Mouse (Mus musculus) heart, postnatal 0 days (tissue): Measurements from ENCODE around the gene Desi1. TPM values are rescaled to one million over a fixed set of nuclear protein-coding genes. Genes with fewer than 3 reads are reported as not detected.
"Not testable (repeated sequence)": the region's sequence is repeated elsewhere in the genome, so short reads cannot be mapped to it uniquely, and the experiment has no call there.

ENCODE experiments used
- ATAC-seq: fragments of 200-750 bp; cut with Nextera tagmentation; 2 replicates; pipeline ENCODE4 v1.8.0; 2017; ENCODE audit warnings: low read depth, moderate number of reproducible peaks, moderate library complexity; ENCODE audit not compliant: insufficient read depth
- DNase-seq: peaks from one replicate; pipeline ENCODE4 v3.0.0-alpha.2; 2016; ENCODE audit warnings: low spot score
- H3K27ac ChIP-seq: fragments of 300-500 bp; sonication (generic); 2 replicates; pipeline ENCODE4 v1.5.1; 2014; ENCODE audit warnings: low read depth, mild to moderate bottlenecking
- H3K27me3 ChIP-seq: fragments of 300-500 bp; sonication (generic); 2 replicates; pipeline ENCODE4 v1.6.1; 2014; ENCODE audit warnings: low read length, mixed read lengths; ENCODE audit not compliant: control insufficient read depth, insufficient read depth
- H3K36me3 ChIP-seq: fragments of 300-500 bp; sonication (generic); replicated peaks from 2 replicates; pipeline ENCODE4 v1.6.1; 2014; ENCODE audit warnings: low read length, mixed read lengths; ENCODE audit not compliant: control insufficient read depth, insufficient read depth
- H3K4me1 ChIP-seq: fragments of 300-500 bp; sonication (generic); 2 replicates; pipeline ENCODE4 v1.6.1; 2014; ENCODE audit warnings: antibody characterized with exemption; ENCODE audit not compliant: control insufficient read depth, insufficient read depth
- H3K4me2 ChIP-seq: fragments of 300-500 bp; sonication (generic); 2 replicates; pipeline ENCODE4 v1.6.1; 2014; ENCODE audit warnings: low read depth, mild to moderate bottlenecking, low read length, moderate library complexity
- H3K4me3 ChIP-seq: fragments of 300-500 bp; sonication (generic); 2 replicates; pipeline ENCODE4 v1.5.1; 2014; ENCODE audit warnings: low read depth, low read length
- H3K9ac ChIP-seq: fragments of 300-500 bp; sonication (generic); replicated peaks from 2 replicates; pipeline ENCODE4 v1.6.1; 2014; ENCODE audit warnings: low read depth, low read length, mixed read lengths
- H3K9me3 ChIP-seq: fragments of 300-500 bp; sonication (generic); replicated peaks from 2 replicates; pipeline ENCODE4 v1.6.1; 2016; ENCODE audit warnings: low read length; ENCODE audit not compliant: control insufficient read depth
- CTCF ChIP-seq: IDR thresholded peaks from 2 replicates; pipeline ENCODE4 v1.5.1; 2016; ENCODE audit warnings: antibody characterized with exemption, control low read depth, low read depth
- EP300 ChIP-seq: IDR thresholded peaks from 2 replicates; pipeline ENCODE4 v1.6.1; 2016; ENCODE audit warnings: antibody characterized with exemption, low read depth
- WGBS: fragments of 180-500 bp; shearing (Covaris S2); extraction: QIAGEN DNeasy Blood & Tissue Kit; methylation state at CpG from one replicate; pipeline ENCODE4 v1.1.7; 2014; 5-methylcytosine and 5-hydroxymethylcytosine counted together
- polyA plus RNA-seq: library from polyadenylated mRNA; unstranded; fragments of >200 nt; fragmentation: Nextera tagmentation; extraction: Ambion mirVana; gene quantifications from 2 replicates; pipeline ENCODE4 v1.2.1, GENCODE M21; 2015
- total RNA-seq: library from RNA; depleted of rRNA; stranded (reverse); fragments of >200 nt; gene quantifications from 2 replicates; pipeline ENCODE4 v1.2.3, GENCODE M21; 2014; ENCODE audit warnings: low replicate concordance

The Desi1 gene
- total and polyA plus RNA-seq, 2 experiments from 2014 or later, result 13.6 to 15.4 TPM

GRCm38 (mm10) chr15:81985267-81986161 is 48.1 kb downstream of the Desi1 start:
- no peak overlapping the region for H3K9ac ChIP-seq
- WGBS, result 44% methylated on average over 2 of the region's 2 CpGs
- TF ChIP-seq CTCF (no peak), EP300 (no peak)
- H3K9me3 ChIP-seq, result no peaks in the 10 kb centered on the region
- DNase-seq, result no peak
- H3K4me1 ChIP-seq, result 0 out of 2 replicates have a peak, but pooled peaks cover 8% of the 10 kb centered on the region
- no peak for ATAC-seq
- H3K4me2 ChIP-seq, result no peak overlapping the region
- H3K36me3 ChIP-seq, result no peaks in the 10 kb centered on the region
- no peak overlapping the region for H3K27ac ChIP-seq
- no peaks in the 10 kb centered on the region for H3K27me3 ChIP-seq
- H3K4me3 ChIP-seq, result no peak overlapping the region

DNA sequence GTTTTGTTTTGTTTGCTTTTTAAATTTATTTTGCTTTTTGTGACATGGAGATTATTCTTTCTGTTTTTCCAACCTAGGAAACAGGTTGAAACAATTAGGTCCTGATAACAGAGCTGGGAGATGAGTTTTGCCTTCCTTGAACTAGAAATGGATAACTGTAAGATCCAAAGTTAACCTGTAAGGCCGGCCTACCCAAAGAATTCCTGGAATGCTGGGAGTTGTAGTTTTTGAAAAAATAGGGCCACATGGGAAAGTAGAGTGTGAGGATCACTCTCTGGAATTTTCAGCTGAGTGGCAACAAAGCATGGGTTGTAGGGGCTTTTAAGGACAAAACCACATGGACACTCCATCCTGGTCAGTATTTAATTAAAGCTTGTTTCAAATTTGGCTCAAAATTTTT is 51.5 kb downstream of the Desi1 start:
- Histone ChIP-seq H3K27me3 (no peaks in the 10 kb centered on the region), H3K4me2 (no peak overlapping the region), H3K9ac (no peak overlapping the region), H3K4me3 (no peak overlapping the region), H3K4me1 (no peaks in the 10 kb centered on the region), H3K9me3 (no peaks in the 10 kb centered on the region), H3K27ac (no peak overlapping the region), H3K36me3 (no peaks in the 10 kb centered on the region)
- DNase-seq, result no peak
- TF ChIP-seq EP300, result no peak
- no peak for TF ChIP-seq CTCF
- 49% methylated on average over 1 of the region's 1 CpGs for WGBS
- no peak for ATAC-seq

DNA sequence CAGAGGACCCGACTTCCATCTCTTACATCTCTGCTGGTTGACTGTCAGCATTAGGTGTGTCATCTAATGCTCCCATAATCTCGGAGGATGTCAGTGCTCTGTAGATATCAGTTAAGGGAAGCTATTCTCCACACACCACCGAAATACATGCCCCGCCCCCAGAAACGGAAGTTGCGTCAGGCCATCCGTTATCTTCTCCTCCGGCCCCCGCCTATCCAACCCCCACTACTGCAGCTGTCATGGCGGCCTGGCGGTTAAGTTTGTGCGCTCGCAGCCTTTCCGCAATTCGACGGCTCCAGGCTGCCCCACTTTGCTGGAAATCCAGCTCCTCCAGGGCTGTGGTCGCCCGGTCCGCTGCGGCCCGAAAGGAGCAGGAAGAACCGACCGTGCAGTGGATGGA is 53.3 kb downstream of the Desi1 start, which contains the start of gene 1700029P11Rik:
Gene 1700029P11Rik (plus strand): TSS at position 220 of the 400 bp plus-strand sequence.
- Histone ChIP-seq H3K4me2 (no peak within 1 kb of the TSS), H3K9me3 (0 out of 2 replicates have a peak, but pooled peaks cover under 1% of the 10 kb centered on the region), H3K27ac (no peak within 1 kb of the TSS), H3K36me3 (no peaks in the 10 kb centered on the region), H3K4me1 (no peaks in the 10 kb centered on the region), H3K4me3 (no peak within 1 kb of the TSS), H3K27me3 (no peaks in the 10 kb centered on the region), H3K9ac (no peak within 1 kb of the TSS)
- WGBS, result 92% methylated on average over 23 of the region's 23 CpGs
- no peak for DNase-seq
- TF ChIP-seq CTCF, result no peak
- TF ChIP-seq EP300, result no peak
- ATAC-seq, result no peak

- H3K36me3 ChIP-seq, H3K4me3 ChIP-seq, H3K4me2 ChIP-seq, H3K9ac ChIP-seq, ATAC-seq, H3K27me3 ChIP-seq, H3K4me1 ChIP-seq, DNase-seq, H3K27ac ChIP-seq, H3K9me3 ChIP-seq: not testable (repeated sequence)
- 88% methylated on average over 8 of the region's 8 CpGs for WGBS
These were observed 58.5 kb downstream of the Desi1 start for GRCm38 (mm10) chr15:81975156-81975555.

DNA sequence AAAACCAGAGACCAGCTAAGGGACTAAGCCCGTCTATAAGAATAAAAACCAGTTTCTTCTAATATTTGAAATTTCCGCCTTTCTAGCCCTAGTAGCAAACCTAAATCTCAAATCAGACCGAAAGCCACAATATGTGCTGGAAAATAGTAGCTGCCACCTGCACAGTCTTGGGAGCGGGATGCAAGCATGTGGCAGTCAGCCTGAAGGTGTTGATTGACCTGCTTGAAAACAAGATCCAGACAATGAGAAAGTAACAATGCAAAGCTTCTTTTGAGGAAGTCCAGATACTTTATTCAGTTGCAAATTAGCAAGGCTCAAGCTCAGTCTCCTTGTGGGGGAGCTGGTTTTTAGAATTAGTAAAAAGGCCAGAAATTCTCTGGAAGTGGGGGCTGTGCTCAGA is 63.2 kb downstream of the Desi1 start:
- not testable (repeated sequence) for H3K4me2 ChIP-seq, H3K9ac ChIP-seq, DNase-seq, H3K4me1 ChIP-seq, H3K9me3 ChIP-seq, H3K27me3 ChIP-seq, H3K36me3 ChIP-seq, H3K4me3 ChIP-seq, ATAC-seq, H3K27ac ChIP-seq
- 83% methylated on average over 4 of the region's 4 CpGs for WGBS

DNA sequence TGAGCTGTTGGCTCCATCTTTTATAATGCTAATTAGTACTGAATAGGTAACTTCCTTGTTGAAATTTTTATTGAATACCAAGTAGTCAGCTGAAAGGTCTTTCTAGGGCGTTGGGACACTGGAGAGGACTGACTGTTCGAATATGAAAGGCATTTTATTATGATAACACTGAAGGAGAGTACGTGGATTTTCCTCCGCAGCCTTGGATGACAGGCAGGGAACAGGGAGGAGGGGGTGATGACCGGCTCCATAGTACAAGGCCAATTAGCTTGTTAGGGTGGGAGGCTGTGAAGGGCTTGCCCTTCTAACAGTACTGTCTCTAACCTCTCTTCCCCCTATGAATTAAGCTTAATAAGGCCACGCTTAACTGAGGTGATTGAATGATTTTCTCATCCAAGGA is 64.0 kb downstream of the Desi1 start:
- H3K4me2 ChIP-seq, H3K4me3 ChIP-seq, H3K9me3 ChIP-seq, H3K9ac ChIP-seq, H3K36me3 ChIP-seq, H3K27ac ChIP-seq, H3K4me1 ChIP-seq, ATAC-seq, DNase-seq, H3K27me3 ChIP-seq: not testable (repeated sequence)
- WGBS, result 57% methylated on average over 6 of the region's 6 CpGs
